Mouse (Mus musculus) ES-Bruce4 (cell line): ENCODE measurements around the gene Scgn. TPM values are rescaled to one million over a fixed set of nuclear protein-coding genes. Genes with fewer than 3 reads are reported as not detected.

Source experiments
- H3K27ac ChIP-seq: 2 replicates; pipeline ENCODE4 v1.5.1; 2012; ENCODE audit warnings: low read length, inconsistent platforms; ENCODE audit not compliant: insufficient read depth
- H3K27me3 ChIP-seq: 2 replicates; pipeline ENCODE4 v1.6.1; 2012; ENCODE audit warnings: mild to moderate bottlenecking, low read length, inconsistent platforms; ENCODE audit not compliant: control insufficient read depth, poor library complexity, insufficient read depth, severe bottlenecking
- H3K36me3 ChIP-seq: 2 replicates; pipeline ENCODE4 v1.6.1; 2012; ENCODE audit warnings: inconsistent platforms, mild to moderate bottlenecking, low read length, moderate library complexity; ENCODE audit not compliant: control insufficient read depth, poor library complexity, insufficient read depth, severe bottlenecking
- H3K4me1 ChIP-seq: one replicate; pipeline ENCODE4 v1.8.1; 2011; ENCODE audit warnings: low read length; ENCODE audit not compliant: control insufficient read depth, insufficient read depth
- H3K4me3 ChIP-seq: 2 replicates; pipeline ENCODE4 v1.5.1; 2011; ENCODE audit warnings: low read depth, mild to moderate bottlenecking, low read length
- H3K9ac ChIP-seq: 2 replicates; pipeline ENCODE4 v1.6.1; 2012; ENCODE audit warnings: low read depth, mild to moderate bottlenecking, inconsistent platforms; ENCODE audit not compliant: poor library complexity, severe bottlenecking
- H3K9me3 ChIP-seq: replicated peaks from 2 replicates; pipeline ENCODE4 v1.6.1; 2012; ENCODE audit warnings: mild to moderate bottlenecking, low read length, inconsistent platforms; ENCODE audit not compliant: control insufficient read depth, poor library complexity, insufficient read depth, severe bottlenecking
- CTCF ChIP-seq: IDR thresholded peaks from one replicate; pipeline ENCODE4 v1.8.1; 2011; ENCODE audit warnings: low read depth, low read length
- EP300 ChIP-seq: IDR thresholded peaks from 2 replicates; pipeline ENCODE4 v1.6.1; 2011; ENCODE audit warnings: low read depth, low read length; ENCODE audit not compliant: insufficient read depth
- POLR2A ChIP-seq: IDR thresholded peaks from one replicate; pipeline ENCODE4 v1.8.1; 2011; ENCODE audit warnings: low read length; ENCODE audit not compliant: insufficient read depth
- polyA plus RNA-seq: library from polyadenylated mRNA; stranded (reverse); fragments of >200 nt; gene quantifications from 2 replicates; pipeline ENCODE4 v1.2.4, GENCODE M21; 2011; ENCODE audit warnings: low read depth; ENCODE audit not compliant: missing spikeins, insufficient read depth, insufficient read length

Gene Scgn
- polyA plus RNA-seq, 1 experiment, result not detected

DNA sequence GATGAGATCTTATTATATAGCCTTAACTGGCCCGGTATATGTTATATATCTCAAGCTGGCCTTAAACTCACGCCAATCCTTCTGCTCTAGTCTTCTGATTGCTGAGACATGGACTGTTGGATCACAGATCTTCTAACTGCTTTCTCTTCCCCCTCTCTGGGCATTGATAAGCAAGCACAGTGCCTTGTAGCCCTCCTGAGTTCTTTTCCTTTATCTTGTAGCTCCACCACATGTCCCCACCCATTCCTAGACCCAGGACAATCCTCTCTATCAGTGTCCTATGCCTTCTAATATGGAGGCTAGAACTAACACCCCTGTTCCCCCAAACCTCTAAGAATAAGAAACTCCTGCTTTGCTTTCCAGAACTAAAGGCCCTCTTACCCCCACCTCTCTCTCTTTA, 14.5 kb upstream of the Scgn start:
- H3K9ac ChIP-seq, result no peak overlapping the region
- H3K4me3 ChIP-seq, result no peak overlapping the region
- no peak overlapping the region for H3K27ac ChIP-seq
- no peaks in the 10 kb centered on the region for H3K36me3 ChIP-seq
- no peak for TF ChIP-seq CTCF
- TF ChIP-seq POLR2A, result no peak
- TF ChIP-seq EP300, result no peak
- H3K9me3 ChIP-seq, result no peaks in the 10 kb centered on the region
- no peaks in the 10 kb centered on the region for H3K27me3 ChIP-seq
- peaks cover 8% of the 10 kb centered on the region for H3K4me1 ChIP-seq

- no peak overlapping the region for H3K9ac ChIP-seq
- no peaks in the 10 kb centered on the region for H3K9me3 ChIP-seq
- TF ChIP-seq EP300 (peak; percentile 85), POLR2A (no peak)
- H3K4me1 ChIP-seq, result peaks cover 8% of the 10 kb centered on the region
- no peaks in the 10 kb centered on the region for H3K27me3 ChIP-seq
- no peak overlapping the region for H3K27ac ChIP-seq
- H3K4me3 ChIP-seq, result no peak overlapping the region
- H3K36me3 ChIP-seq, result no peaks in the 10 kb centered on the region
Observed at GRCm38 (mm10) chr13:24001797-24002196, 10.8 kb upstream of the Scgn start.

DNA sequence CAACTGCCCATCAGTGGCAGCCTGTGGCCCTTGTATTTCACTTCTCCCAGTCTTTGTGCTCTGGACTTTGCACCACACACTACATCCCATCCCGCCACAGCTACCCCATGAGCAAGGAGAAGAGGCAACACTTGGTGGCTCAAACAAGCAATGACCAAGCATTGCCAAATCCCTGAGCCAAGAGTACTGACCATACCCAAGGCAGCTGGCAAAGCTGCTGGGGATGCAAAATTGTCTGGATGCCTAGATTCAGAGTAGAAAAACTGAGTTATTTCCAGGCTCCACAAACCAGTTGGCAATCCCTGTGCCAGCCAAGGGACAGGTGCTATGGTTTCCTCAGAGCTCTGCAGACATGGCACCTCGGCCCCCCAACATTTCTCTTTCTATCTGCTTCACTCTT, 10.1 kb upstream of the Scgn start:
- peaks cover 8% of the 10 kb centered on the region for H3K4me1 ChIP-seq
- H3K9me3 ChIP-seq, result no peaks in the 10 kb centered on the region
- H3K27ac ChIP-seq, result no peak overlapping the region
- H3K36me3 ChIP-seq, result no peaks in the 10 kb centered on the region
- TF ChIP-seq EP300 (no peak), POLR2A (no peak), CTCF (no peak)
- H3K27me3 ChIP-seq, result no peaks in the 10 kb centered on the region
- H3K9ac ChIP-seq, result no peak overlapping the region
- H3K4me3 ChIP-seq, result no peak overlapping the region

DNA sequence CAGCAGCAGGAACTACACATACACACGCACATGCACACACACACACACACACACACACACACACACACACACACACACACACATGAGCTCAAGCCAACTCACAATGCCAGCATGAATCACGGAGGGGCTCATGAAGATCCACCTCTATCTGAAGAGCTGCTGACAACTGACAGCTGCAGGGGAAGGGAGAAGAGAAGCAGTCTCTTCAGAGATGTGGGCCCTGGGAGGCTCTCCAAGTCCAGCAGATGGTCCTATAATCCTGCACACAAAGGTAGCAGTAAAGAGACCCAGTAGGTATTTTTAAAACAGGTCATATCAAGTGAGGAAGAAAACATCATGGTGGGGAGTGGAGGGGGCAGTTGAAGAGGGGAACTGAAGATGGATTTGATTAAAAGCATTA, 7.8 kb upstream of the Scgn start:
- Histone ChIP-seq H3K36me3 (no peaks in the 10 kb centered on the region), H3K27me3 (no peaks in the 10 kb centered on the region), H3K4me1 (peaks cover 8% of the 10 kb centered on the region), H3K9ac (no peak overlapping the region), H3K4me3 (no peak overlapping the region), H3K27ac (no peak overlapping the region), H3K9me3 (no peaks in the 10 kb centered on the region)
- TF ChIP-seq EP300, result no peak
- TF ChIP-seq POLR2A, result no peak
- TF ChIP-seq CTCF, result no peak

- Histone ChIP-seq H3K9ac (no peak overlapping the region), H3K4me3 (no peak overlapping the region), H3K36me3 (no peaks in the 10 kb centered on the region), H3K27me3 (no peaks in the 10 kb centered on the region; the same call in 1 of the 2 replicates), H3K4me1 (peaks cover 5% of the 10 kb centered on the region), H3K27ac (0 out of 2 replicates have a peak overlapping the region, but pooled peaks have one; percentile 29), H3K9me3 (no peaks in the 10 kb centered on the region)
- TF ChIP-seq POLR2A (no peak), EP300 (no peak), CTCF (no peak)
Observed at GRCm38 (mm10) chr13:23994756-23995155, 3.7 kb upstream of the Scgn start.

GRCm38 (mm10) chr13:23994024-23994423, 3.0 kb upstream of the Scgn start:
- H3K4me3 ChIP-seq, result no peak overlapping the region
- H3K27me3 ChIP-seq, result no peaks in the 10 kb centered on the region; the same call in 1 of the 2 replicates
- TF ChIP-seq POLR2A (no peak), CTCF (no peak), EP300 (0 out of 2 replicates have a peak, but pooled peaks have one; percentile 43)
- peaks cover 5% of the 10 kb centered on the region for H3K4me1 ChIP-seq
- no peaks in the 10 kb centered on the region for H3K9me3 ChIP-seq
- peak overlapping the region; percentile 84 for H3K27ac ChIP-seq
- H3K9ac ChIP-seq, result no peak overlapping the region
- no peaks in the 10 kb centered on the region for H3K36me3 ChIP-seq

GRCm38 (mm10) chr13:23990451-23990850, 563 bp downstream of the Scgn start:
- no peak overlapping the region for H3K4me3 ChIP-seq
- H3K9ac ChIP-seq, result no peak overlapping the region
- H3K9me3 ChIP-seq, result no peaks in the 10 kb centered on the region
- TF ChIP-seq CTCF (no peak), POLR2A (no peak), EP300 (no peak)
- no peaks in the 10 kb centered on the region for H3K36me3 ChIP-seq
- no peak overlapping the region for H3K27ac ChIP-seq
- H3K4me1 ChIP-seq, result peaks cover 5% of the 10 kb centered on the region
- H3K27me3 ChIP-seq, result peaks cover 2% of the 10 kb centered on the region
